Mouse (Mus musculus) lung, embryonic 14.5 days (tissue): Measurements from ENCODE around the gene Capn7. TPM values are rescaled to one million over a fixed set of nuclear protein-coding genes. Genes with fewer than 3 reads are reported as not detected.
A peak's percentile ranks its signal among the peaks of the same experiment; 100 is the strongest.

ENCODE experiments used
- ATAC-seq: fragments of 200-750 bp; cut with Nextera tagmentation; 2 replicates; pipeline ENCODE4 v1.8.0; 2017; ENCODE audit warnings: mild to moderate bottlenecking, moderate TSS enrichment, moderate library complexity; ENCODE audit not compliant: insufficient read depth
- DNase-seq: peaks from one replicate; pipeline ENCODE4 v3.0.0-alpha.2; 2015
- H3K27ac ChIP-seq: fragments of 300-500 bp; sonication (generic); 2 replicates; pipeline ENCODE4 v1.5.1; 2014; ENCODE audit warnings: low read depth, mild to moderate bottlenecking, moderate library complexity
- H3K27me3 ChIP-seq: fragments of 300-500 bp; sonication (generic); 2 replicates; pipeline ENCODE4 v1.6.1; 2014; ENCODE audit warnings: low read length, control low read depth; ENCODE audit not compliant: insufficient read depth
- H3K36me3 ChIP-seq: fragments of 300-500 bp; sonication (generic); 2 replicates; pipeline ENCODE4 v1.6.1; 2014; ENCODE audit warnings: control low read depth; ENCODE audit not compliant: insufficient read depth
- H3K4me1 ChIP-seq: fragments of 300-500 bp; sonication (generic); 2 replicates; pipeline ENCODE4 v1.6.1; 2014; ENCODE audit warnings: antibody characterized with exemption, control low read depth; ENCODE audit not compliant: insufficient read depth
- H3K4me2 ChIP-seq: fragments of 300-500 bp; sonication (generic); 2 replicates; pipeline ENCODE4 v1.6.1; 2014; ENCODE audit warnings: mild to moderate bottlenecking
- H3K4me3 ChIP-seq: fragments of 300-500 bp; sonication (generic); 2 replicates; pipeline ENCODE4 v1.5.1; 2014; ENCODE audit warnings: low read depth, low read length
- H3K9ac ChIP-seq: fragments of 300-500 bp; sonication (generic); 2 replicates; pipeline ENCODE4 v1.6.1; 2014
- H3K9me3 ChIP-seq: fragments of 300-500 bp; sonication (generic); 2 replicates; pipeline ENCODE4 v1.6.1; 2016; ENCODE audit warnings: low read depth, low read length, control low read depth
- CTCF ChIP-seq: IDR thresholded peaks from 2 replicates; pipeline ENCODE4 v1.5.1; 2016; ENCODE audit warnings: antibody characterized with exemption, low read depth
- WGBS: fragments of 180-500 bp; shearing (Covaris S2); extraction: QIAGEN DNeasy Blood & Tissue Kit; methylation state at CpG from one replicate; pipeline ENCODE4 v1.1.7; 2014; 5-methylcytosine and 5-hydroxymethylcytosine counted together
- polyA plus RNA-seq: library from polyadenylated mRNA; unstranded; fragments of >200 nt; fragmentation: Nextera tagmentation; extraction: Ambion mirVana; gene quantifications from 2 replicates; pipeline ENCODE4 v1.2.1, GENCODE M21; 2014

The Capn7 gene
- polyA plus RNA-seq, 1 experiment from 2014 or later: 37.4 TPM

GRCm38 (mm10) chr14:31413475-31414086 lies 77.1 kb downstream of the Capn7 start:
- 61% methylated on average over 6 of the region's 6 CpGs for WGBS
- Histone ChIP-seq H3K27me3 (peaks cover 4% of the 10 kb centered on the region; the same call in 1 of the 2 replicates), H3K9me3 (no peaks in the 10 kb centered on the region), H3K4me1 (peaks cover 10% of the 10 kb centered on the region; the same call in 1 of the 2 replicates), H3K9ac (no peak overlapping the region), H3K4me2 (no peak overlapping the region), H3K36me3 (no peaks in the 10 kb centered on the region), H3K4me3 (no peak overlapping the region), H3K27ac (no peak overlapping the region)
- no peak for TF ChIP-seq CTCF
- DNase-seq: no peak
- ATAC-seq: no peak

GRCm38 (mm10) chr14:31414235-31414966 lies 78.0 kb downstream of the Capn7 start:
- TF ChIP-seq CTCF: no peak
- no peak overlapping the region for H3K9ac ChIP-seq
- no peaks in the 10 kb centered on the region for H3K9me3 ChIP-seq
- WGBS: 55% methylated on average over 10 of the region's 10 CpGs
- H3K4me1 ChIP-seq: peaks cover 10% of the 10 kb centered on the region; the same call in 1 of the 2 replicates
- no peak for DNase-seq
- no peak overlapping the region for H3K4me2 ChIP-seq
- H3K27me3 ChIP-seq: peaks cover 4% of the 10 kb centered on the region; the same call in 1 of the 2 replicates
- no peaks in the 10 kb centered on the region for H3K36me3 ChIP-seq
- H3K27ac ChIP-seq: no peak overlapping the region
- no peak overlapping the region for H3K4me3 ChIP-seq
- ATAC-seq: no peak

GRCm38 (mm10) chr14:31414967-31415376 lies 78.5 kb downstream of the Capn7 start:
- Histone ChIP-seq H3K9ac (no peak overlapping the region), H3K4me3 (no peak overlapping the region), H3K27me3 (peaks cover 4% of the 10 kb centered on the region; the same call in 1 of the 2 replicates), H3K9me3 (no peaks in the 10 kb centered on the region), H3K36me3 (no peaks in the 10 kb centered on the region), H3K4me2 (no peak overlapping the region), H3K4me1 (peaks cover 10% of the 10 kb centered on the region; the same call in 1 of the 2 replicates), H3K27ac (no peak overlapping the region)
- 34% methylated on average over 7 of the region's 7 CpGs for WGBS
- DNase-seq (peak; percentile 21), ATAC-seq (no peak)
- TF ChIP-seq CTCF: no peak

GRCm38 (mm10) chr14:31416411-31416810 lies 80.0 kb downstream of the Capn7 start:
- Histone ChIP-seq H3K27me3 (peaks cover 4% of the 10 kb centered on the region; the same call in 1 of the 2 replicates), H3K9me3 (no peaks in the 10 kb centered on the region), H3K36me3 (no peaks in the 10 kb centered on the region), H3K4me1 (peaks cover 10% of the 10 kb centered on the region; the same call in 1 of the 2 replicates), H3K4me3 (no peak overlapping the region), H3K27ac (no peak overlapping the region), H3K4me2 (no peak overlapping the region), H3K9ac (no peak overlapping the region)
- DNase-seq (no peak), ATAC-seq (no peak)
- TF ChIP-seq CTCF: no peak
- WGBS: 71% methylated on average over 3 of the region's 3 CpGs

- ATAC-seq: peak; percentile 68
- no peak overlapping the region for H3K27ac ChIP-seq
- DNase-seq: peak; percentile 69
Observed at GRCm38 (mm10) chr14:31416835-31417549, 80.6 kb downstream of the Capn7 start.

GRCm38 (mm10) chr14:31419279-31419678 lies 82.8 kb downstream of the Capn7 start:
- H3K4me3 ChIP-seq: no peak overlapping the region
- no peaks in the 10 kb centered on the region for H3K36me3 ChIP-seq
- no peak for TF ChIP-seq CTCF
- no peak overlapping the region for H3K4me2 ChIP-seq
- ATAC-seq (no peak), DNase-seq (no peak)
- 41% methylated on average over 4 of the region's 4 CpGs for WGBS
- H3K4me1 ChIP-seq: peaks cover 18% of the 10 kb centered on the region
- H3K27me3 ChIP-seq: peaks cover 4% of the 10 kb centered on the region; the same call in 1 of the 2 replicates
- H3K9ac ChIP-seq: no peak overlapping the region
- no peaks in the 10 kb centered on the region for H3K9me3 ChIP-seq
- H3K27ac ChIP-seq: no peak overlapping the region

More at GRCm38 (mm10) chr14:31416835-31417549, 80.6 kb downstream of the Capn7 start:
- TF ChIP-seq CTCF: no peak
- no peaks in the 10 kb centered on the region for H3K9me3 ChIP-seq
- H3K36me3 ChIP-seq: no peaks in the 10 kb centered on the region
- H3K4me2 ChIP-seq: no peak overlapping the region
- H3K4me3 ChIP-seq: no peak overlapping the region
- H3K27me3 ChIP-seq: peaks cover 4% of the 10 kb centered on the region; the same call in 1 of the 2 replicates
- H3K4me1 ChIP-seq: peaks cover 10% of the 10 kb centered on the region; the same call in 1 of the 2 replicates
- WGBS: 47% methylated on average over 16 of the region's 16 CpGs
- no peak overlapping the region for H3K9ac ChIP-seq
